Mouse (Mus musculus): ENCODE results near the gene Gtpbp4.
A peak's percentile ranks its signal among the peaks of the same experiment; 100 is the strongest.
"Not testable (repeated sequence)": the region's sequence is repeated elsewhere in the genome, so short reads cannot be mapped to it uniquely, and the experiment has no call there.

Gene Gtpbp4

GRCm38 (mm10) chr13:8995990-8996786, at the start of gene Gtpbp4:
Gene Gtpbp4 (minus strand): TSS chr13:8996083.
- DNase-seq (ENCODE audit: low spot score in 2 of 2), result peak; percentile 92

- DNase-seq (ENCODE audit: low spot score in 2 of 2), result no peak
These were observed 48.8 kb upstream of the Gtpbp4 start for GRCm38 (mm10) chr13:9044731-9045130.

DNA sequence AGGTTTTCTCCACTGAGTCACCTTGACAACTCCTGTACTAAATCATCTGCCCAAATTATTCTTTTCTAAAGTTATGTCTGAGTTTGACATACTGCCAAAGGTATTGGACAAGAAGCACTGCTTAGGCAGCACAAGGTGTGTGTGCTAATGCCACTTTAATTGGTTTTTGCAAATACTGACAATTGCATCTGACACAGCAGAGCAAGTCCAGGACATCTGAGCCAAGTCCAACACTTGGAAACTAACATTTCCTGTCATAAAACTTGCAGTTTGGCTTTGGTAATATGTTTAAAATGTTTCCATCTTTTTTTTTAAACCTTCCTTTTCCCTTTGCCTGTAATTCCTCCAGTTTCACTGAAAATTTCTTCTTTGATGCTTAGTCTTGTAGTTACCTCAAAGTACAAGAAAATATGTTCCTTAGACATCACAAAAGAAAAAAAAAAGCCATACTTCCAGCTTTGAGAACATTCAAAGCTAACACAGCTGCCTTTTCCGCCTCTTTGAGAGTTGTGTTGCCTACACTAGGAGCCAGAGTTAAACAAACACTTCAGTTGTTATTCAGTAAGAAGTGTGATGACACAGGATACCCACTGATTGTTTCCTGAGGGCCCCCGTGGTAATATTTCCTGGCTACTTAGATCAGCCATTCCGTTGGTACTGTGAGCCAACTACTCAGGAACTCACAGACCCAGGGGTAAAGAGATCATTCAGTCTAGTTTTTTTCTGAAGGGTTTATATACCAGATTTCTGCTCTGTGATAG, 47.6 kb upstream of the Gtpbp4 start:
- no peak for DNase-seq (ENCODE audit: low spot score in 2 of 2)

GRCm38 (mm10) chr13:9040626-9041025, 44.7 kb upstream of the Gtpbp4 start:
- no peak for DNase-seq (ENCODE audit: low spot score in 2 of 2)

GRCm38 (mm10) chr13:9031996-9032661, 36.2 kb upstream of the Gtpbp4 start:
- DNase-seq (ENCODE audit: low spot score in 2 of 2), result no peak

- no peak for DNase-seq (ENCODE audit: low spot score in 2 of 2)
These were observed 34.5 kb upstream of the Gtpbp4 start for GRCm38 (mm10) chr13:9030364-9030763.

- DNase-seq (ENCODE audit: low spot score in 2 of 2), result no peak
These were observed 31.4 kb upstream of the Gtpbp4 start for GRCm38 (mm10) chr13:9027251-9027650.

DNA sequence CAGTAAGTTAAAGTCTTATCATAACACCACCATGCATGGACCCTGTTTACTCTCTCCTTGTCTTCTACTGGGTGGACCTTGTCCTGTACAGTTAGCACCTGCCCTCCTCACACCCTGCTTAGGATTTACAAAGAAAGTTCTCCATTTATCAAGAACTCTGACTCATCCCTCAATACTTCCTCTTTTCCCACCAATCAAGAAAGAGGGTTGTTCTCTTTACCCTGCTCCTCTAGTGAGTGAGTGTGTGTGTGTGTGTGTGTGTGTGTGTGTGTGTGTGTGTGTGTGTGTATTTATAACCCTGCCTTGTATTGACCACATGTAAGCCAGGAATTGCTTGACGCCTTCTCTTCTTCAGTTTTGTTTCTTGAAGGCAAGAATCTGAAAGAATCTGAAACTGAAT, 26.7 kb upstream of the Gtpbp4 start:
- DNase-seq (ENCODE audit: low spot score in 2 of 2), result no peak

DNA sequence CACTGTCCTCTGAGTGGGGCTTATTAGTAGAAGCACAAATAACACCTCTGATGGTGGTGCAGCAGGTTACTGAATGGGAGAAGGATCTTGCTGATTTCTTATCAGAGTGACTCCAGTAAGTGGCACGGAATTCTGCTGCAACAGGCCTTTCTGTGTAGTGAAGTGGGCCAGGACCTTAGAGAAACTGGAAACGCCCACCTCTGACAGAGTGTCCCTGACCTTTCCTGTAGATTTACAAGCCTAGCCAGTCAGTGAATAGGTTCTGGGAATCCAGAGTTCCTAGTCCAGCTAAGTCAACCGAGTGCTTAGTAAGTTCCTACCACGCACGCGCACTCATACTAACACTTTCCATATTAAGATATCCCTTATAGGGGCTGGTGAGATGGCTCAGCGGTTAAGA, 25.7 kb upstream of the Gtpbp4 start:
- no peak for DNase-seq (ENCODE audit: low spot score in 2 of 2)

GRCm38 (mm10) chr13:9019713-9020112, 23.8 kb upstream of the Gtpbp4 start:
- no peak for DNase-seq (ENCODE audit: low spot score in 2 of 2)

GRCm38 (mm10) chr13:9018974-9019587, 23.2 kb upstream of the Gtpbp4 start:
- DNase-seq (ENCODE audit: low spot score in 2 of 2), result no peak

GRCm38 (mm10) chr13:9017190-9017589, 21.3 kb upstream of the Gtpbp4 start:
- DNase-seq (ENCODE audit: low spot score in 2 of 2), result no peak

DNA sequence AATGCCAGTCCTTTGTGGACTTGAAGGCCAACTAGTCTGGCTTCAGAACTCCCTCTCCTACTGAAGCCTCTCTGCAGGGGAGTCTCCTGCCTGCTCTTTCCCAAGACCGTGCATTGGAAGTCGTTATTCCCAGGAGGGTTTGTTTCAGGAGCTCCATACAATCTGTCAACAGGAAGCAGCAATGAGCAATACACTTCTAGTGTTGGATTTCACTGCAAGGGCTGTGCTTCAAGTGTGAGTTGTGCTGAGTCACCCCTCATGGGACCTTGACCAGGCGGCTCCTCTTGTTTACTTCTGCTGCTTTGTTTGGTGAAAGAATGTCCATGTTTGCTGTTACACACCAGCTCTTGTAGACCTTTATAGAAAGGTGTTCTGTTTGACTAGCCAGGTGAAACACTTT, 18.5 kb upstream of the Gtpbp4 start:
- DNase-seq (ENCODE audit: low spot score in 2 of 2), result no peak

DNA sequence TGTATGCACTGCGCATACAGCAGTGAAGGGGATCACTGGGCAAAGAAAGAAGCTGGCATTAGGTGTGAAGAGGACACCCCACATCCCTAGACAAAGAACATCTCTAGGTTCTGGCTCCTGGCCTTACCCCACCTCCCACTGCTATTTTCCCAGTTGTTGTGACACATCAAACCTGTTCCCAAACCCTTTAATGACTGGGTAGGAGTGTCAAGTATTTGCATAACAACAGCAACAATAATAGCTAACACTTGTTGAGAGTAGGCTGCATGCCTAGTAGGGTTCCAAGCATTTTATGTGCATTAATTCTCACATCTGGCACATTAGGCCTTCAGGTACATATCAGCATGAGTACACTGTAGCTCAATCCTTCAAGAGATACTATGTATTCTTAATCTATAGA, 17.6 kb upstream of the Gtpbp4 start:
- DNase-seq (ENCODE audit: low spot score in 2 of 2), result no peak

GRCm38 (mm10) chr13:9011596-9012350, 15.9 kb upstream of the Gtpbp4 start:
- DNase-seq (ENCODE audit: low spot score in 2 of 2), result peak; percentile 49 to 93

- DNase-seq (ENCODE audit: low spot score in 2 of 2), result no peak
These were observed 7.4 kb upstream of the Gtpbp4 start for GRCm38 (mm10) chr13:9003306-9003705.

DNA sequence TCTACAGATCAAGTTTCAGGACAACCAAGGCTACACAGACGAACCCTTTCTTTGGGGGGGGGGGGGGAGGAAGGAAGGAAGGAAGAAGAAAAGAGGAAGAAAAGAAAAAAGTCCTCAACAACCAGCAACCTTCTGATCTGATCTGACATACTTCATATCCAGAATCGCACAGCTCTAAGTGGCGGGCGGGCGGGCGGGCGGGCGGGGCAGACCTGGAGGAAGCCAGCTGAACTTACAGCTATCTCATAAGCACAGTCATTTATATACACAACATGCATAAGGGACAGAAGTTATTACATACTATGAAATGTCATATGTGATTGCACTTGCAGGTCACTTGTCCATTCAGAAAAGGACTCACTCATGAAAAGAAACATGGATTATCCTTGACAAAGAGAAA, 3.6 kb upstream of the Gtpbp4 start:
- no peak for DNase-seq (ENCODE audit: low spot score in 2 of 2)

DNA sequence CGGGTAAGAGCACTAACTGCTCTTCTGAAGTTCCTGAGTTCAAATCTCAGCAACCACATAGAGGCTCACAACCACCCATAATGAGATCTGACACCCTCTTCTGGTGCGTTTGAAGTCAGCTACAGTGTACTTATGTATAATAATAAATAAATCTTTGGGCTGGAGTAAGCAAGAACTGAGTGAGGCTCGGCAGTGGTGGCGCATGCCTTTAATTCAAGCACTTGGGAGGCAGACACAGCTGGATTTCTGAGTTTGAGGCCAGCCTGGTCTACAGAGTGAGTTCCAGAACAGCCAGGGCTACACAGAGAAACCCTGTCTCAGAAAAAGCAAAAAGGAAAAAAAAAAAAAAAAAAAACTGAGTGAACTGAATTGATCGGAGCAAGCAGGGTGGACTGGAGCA, 1.3 kb upstream of the Gtpbp4 start:
- not testable (repeated sequence) for DNase-seq (ENCODE audit: low spot score in 2 of 2)

GRCm38 (mm10) chr13:8995159-8995989, 509 bp downstream of the Gtpbp4 start:
- no peak for DNase-seq (ENCODE audit: low spot score in 2 of 2)

DNA sequence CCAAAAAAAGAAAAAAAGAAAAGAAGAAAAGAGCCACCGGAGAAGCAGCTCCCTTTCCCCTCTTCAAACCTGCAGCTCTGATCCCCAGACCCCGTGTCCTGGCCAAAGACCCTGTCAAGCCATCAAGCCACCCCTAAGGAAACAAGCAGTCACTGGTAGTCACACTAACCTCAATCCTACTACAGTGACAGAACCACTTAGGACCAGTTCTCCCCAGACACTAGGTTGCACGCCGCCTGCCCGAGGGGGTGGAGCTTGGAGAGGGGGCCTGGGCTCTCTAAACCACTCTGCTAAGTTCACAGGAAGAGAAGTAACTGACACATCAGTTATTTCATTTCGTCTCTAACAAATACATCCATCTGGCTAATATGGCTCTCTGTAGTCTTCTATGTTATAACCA, 3.7 kb downstream of the Gtpbp4 start:
- DNase-seq (ENCODE audit: low spot score in 2 of 2), result no peak

DNA sequence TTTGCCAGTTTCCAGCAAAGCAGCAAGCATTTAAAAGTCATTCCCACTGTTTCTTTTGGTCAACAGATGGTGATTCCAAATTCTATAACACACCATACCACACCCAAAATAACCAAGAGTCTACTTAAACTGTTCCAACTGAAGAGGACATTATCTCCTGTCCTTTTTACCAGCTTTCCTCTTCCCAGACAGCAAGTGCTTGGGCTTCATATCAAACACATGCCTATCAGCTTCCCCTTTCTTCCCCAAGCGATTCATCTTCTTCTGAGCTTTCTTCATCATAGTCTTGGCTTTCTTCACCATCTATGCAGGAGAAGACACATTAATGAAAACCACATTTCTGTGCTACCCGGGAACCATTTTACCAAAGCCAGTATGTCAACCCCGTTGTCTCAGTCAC, 22.9 kb downstream of the Gtpbp4 start:
- DNase-seq (ENCODE audit: low spot score in 2 of 2), result no peak
